Mouse (Mus musculus): ENCODE data around the gene Hic1.

Hic1 gene

DNA sequence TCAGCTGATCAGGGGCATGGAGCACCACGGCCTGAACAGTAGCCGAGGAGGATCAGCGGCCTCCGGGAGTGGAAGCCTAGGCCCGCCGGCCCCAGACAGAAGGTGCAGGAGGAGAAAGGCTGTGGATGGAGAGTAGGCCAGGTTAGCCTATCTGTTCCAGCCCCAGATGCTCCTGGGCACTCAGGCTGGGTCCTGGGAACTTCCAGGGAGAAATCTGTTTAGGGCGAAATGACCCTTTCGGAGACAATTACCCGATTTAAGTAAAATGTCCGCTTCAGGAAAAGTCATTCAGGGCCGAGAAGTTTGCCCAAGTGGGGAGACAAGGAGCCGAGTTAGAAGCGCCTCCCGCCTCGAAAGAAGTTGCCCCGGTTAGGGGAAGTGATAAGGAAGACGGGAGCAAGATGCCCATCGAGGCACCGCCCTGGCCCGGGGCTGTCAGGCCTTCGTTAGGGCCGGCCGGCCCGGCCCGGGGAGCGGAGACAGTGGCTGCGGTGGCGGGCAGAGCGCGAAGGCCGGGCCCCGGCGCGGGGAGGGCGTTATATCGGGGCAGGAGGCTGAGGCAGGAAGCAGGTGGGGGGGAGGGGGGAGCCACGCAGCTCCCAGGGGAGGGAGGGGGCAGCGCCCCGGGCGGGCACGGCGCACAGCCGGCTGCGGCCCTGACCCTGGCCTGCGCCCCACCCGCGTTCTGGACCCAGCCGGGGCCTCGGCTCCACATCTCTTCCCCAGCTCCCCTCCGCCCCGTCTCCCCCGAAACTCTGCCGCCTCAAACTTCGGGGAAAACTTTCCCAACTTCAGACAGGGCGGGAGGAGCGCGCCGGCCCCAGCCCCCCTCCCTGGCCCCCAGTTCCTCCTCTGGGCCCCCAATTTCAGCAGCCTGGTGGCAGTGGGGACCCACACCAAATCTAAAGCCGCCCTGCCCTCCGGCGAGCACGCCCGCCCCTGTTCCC is 1.4 kb downstream of the Hic1 start:
- no peak for DNase-seq (ENCODE audit: low spot score in 2 of 2)

GRCm38 (mm10) chr11:75166861-75167642 is 2.3 kb downstream of the Hic1 start:
- DNase-seq (ENCODE audit: low spot score in 2 of 2), result peak; percentile 15 to 51

DNA sequence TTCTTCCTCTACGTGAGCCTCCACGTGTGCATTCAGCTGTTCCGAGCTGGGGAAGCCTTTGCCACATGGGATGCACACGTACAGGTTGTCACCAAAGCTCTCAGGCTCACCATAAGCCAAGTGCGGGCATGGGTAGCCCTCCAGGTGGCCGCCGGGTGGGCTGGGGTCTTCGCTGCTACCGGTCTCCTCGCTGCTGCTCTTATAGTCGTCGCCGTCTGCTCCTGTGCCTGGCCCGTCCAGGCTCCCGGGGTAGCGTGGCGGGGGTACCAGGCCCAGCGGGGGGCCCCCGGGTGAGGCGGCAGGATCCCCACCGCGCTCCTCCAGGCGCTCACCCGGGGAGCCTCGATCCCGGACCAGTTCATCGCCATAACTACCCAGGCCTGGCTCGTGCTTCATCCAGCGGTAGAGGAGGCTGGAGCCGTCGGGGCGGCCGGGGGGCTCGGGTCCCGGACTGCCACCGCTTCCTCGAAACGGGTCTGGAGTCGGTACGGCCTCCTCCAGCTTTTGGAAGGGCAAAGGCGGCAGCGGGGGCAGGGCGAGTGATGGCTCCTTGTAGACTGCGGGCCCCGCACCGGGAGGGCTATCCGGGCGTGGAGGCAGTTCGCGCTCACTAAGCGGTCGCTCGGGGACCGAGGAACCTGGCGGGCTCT is 3.0 kb downstream of the Hic1 start:
- no peak for DNase-seq (ENCODE audit: low spot score in 2 of 2)

DNA sequence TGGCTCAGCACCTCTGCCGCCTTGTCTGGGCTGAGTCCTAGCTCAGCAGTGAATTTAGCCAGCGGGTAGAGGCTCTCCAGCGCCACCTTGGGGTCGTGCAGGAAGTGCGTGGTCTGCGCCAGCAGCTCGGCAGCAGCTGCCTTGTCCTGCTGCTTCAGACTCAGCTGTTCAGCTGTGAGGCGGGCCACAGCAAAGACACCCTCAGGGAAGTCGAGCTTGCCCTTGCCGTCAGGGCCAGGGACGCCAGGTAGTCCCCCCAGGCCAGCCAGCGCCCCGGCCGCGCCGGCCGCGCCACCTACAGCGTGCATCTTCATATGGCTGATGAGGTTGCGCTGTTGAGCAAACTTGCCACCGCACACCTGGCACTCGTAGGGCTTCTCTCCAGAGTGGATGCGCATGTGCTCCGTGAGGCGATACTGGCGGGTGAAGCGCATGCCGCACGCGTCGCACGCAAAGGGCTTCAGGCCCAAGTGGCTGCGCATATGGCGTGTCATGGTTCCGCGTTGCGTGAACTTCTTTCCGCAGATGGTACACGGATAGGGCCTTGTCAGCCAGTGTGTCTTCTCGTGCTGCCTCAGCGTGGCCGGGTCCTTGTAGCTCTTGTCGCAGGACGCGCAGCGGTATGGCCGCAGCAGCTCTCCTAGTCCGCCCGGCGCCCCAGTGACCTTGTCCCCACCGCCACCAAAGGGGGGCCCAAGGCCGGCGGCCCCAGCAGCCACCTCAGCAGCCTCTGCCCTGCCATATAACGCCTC is 3.7 kb downstream of the Hic1 start:
- DNase-seq (ENCODE audit: low spot score in 2 of 2), result peak; percentile 53 to 80

GRCm38 (mm10) chr11:75164750-75165149 is 4.6 kb downstream of the Hic1 start:
- no peak for DNase-seq (ENCODE audit: low spot score in 2 of 2)

- no peak for DNase-seq (ENCODE audit: low spot score in 2 of 2)
These were observed 5.3 kb downstream of the Hic1 start for GRCm38 (mm10) chr11:75164051-75164450.

DNA sequence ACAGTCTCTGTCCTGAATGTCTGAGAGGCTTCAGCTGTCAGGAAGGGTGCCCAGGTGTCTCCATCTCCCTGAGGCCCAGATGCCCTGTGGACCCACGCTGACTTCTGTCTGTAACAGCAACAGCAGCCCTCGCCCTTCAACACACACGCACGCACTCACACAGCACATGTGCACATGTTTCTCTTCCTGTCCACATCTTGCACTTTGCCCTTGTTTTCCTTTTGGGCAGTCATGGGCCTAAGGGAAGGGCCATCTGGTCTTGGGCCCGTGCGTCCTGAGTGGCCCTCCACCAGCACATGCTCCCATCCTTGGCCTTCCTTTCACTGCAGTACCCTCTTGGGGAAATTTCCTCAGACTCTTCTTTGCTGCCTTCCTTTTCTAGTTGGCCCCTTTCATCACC is 5.9 kb downstream of the Hic1 start:
- no peak for DNase-seq (ENCODE audit: low spot score in 2 of 2)

- no peak for DNase-seq (ENCODE audit: low spot score in 2 of 2)
These were observed 6.7 kb downstream of the Hic1 start for GRCm38 (mm10) chr11:75162591-75163080.

GRCm38 (mm10) chr11:75161417-75162008 is 7.8 kb downstream of the Hic1 start:
- no peak for DNase-seq (ENCODE audit: low spot score in 2 of 2)

DNA sequence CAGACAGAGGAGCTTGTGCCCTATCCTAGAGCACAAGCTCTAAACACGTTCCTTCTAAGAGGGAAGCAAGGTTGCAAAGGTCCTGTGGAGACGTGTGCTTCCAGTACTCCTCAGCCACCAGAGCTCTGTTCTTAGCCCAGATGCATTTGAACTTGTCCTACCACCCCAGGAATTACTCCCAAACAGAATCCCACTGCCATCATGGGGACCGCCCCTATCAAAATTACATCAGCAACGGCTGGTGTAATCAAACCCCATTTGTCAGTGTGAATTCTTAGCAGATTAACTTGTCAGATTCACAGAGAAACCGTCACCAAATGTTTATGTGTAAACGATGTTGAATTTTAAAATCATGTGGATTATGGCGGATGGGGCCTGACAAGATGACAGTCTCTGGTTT is 8.4 kb downstream of the Hic1 start:
- DNase-seq (ENCODE audit: low spot score in 2 of 2), result no peak

GRCm38 (mm10) chr11:75159564-75159963 is 9.8 kb downstream of the Hic1 start:
- DNase-seq (ENCODE audit: low spot score in 2 of 2), result peak in 1 of 2 experiments; percentile 40

- no peak for DNase-seq (ENCODE audit: low spot score in 2 of 2)
These were observed 10.9 kb downstream of the Hic1 start for GRCm38 (mm10) chr11:75158432-75158831.

- no peak for DNase-seq (ENCODE audit: low spot score in 2 of 2)
These were observed 11.4 kb downstream of the Hic1 start for GRCm38 (mm10) chr11:75157901-75158300.

- DNase-seq (ENCODE audit: low spot score in 2 of 2), result no peak
These were observed 12.3 kb downstream of the Hic1 start for GRCm38 (mm10) chr11:75157037-75157436.

DNA sequence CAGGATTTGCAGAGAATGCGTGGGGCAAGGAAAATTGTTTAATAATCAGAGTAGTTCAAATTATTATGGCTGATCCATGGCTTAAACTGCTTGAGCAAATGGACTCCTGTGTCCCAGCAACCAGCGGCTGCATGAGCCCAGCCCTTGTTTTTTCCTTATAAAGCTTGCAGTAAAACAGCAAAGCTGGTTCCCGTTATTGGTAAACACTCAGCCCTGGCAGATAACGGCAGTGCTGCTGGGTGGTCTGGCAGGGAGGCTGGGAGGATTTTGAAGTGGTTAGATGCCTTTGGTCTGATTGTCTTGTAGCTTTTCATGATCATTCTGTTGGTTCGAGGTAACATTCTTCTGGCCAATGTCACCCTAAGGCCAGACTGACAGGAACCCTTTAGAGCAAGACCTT is 12.9 kb downstream of the Hic1 start:
- DNase-seq (ENCODE audit: low spot score in 2 of 2), result no peak

- DNase-seq (ENCODE audit: low spot score in 2 of 2), result no peak
These were observed 13.3 kb downstream of the Hic1 start for GRCm38 (mm10) chr11:75155985-75156384.

- DNase-seq (ENCODE audit: low spot score in 2 of 2), result no peak
These were observed 15.2 kb downstream of the Hic1 start for GRCm38 (mm10) chr11:75154053-75154585.

DNA sequence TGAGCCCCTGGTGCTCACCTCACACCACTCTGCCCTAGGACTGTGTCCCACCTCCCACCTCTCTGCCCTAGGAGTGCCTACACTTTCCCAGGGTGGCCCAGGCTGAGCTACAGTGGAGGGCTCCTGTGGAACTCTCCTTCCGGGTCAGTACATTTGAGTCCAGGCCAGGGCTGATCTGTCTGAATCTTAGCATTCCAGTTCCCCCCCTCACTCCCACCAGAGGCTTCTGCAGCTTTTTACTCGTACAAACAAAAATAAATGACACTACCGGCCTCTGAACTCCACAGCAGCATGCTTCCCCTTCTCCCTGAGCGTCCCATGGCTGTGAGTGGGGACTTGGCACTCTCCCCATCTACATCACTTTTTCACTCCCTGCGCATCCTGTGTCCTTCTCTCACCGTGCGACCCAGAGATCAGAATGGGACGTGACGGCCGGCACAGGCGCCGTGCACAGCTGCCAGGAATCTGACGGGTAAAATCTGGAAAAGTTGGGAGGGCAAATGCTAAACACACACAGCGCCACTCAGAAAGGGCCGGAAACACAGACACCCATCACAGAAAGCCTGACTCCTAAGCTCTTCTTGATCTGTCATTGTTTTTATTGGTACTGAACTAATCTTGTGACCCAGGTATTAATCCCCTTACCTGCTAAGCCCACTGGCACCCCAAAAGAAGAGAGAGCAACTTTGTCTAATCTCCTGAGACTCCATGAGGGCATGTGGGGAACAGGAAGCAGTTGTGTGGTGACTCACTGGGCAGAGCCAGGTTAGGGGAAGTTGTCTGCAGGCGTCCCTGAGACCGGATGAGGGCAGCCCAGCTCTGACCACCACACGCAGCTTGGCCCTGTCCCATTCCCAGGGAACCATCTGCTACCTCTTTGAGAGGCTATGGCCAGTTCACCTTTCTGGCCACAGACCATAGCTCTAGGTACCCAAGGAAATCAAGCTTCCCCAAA is 16.4 kb downstream of the Hic1 start:
- DNase-seq (ENCODE audit: low spot score in 2 of 2), result no peak

DNA sequence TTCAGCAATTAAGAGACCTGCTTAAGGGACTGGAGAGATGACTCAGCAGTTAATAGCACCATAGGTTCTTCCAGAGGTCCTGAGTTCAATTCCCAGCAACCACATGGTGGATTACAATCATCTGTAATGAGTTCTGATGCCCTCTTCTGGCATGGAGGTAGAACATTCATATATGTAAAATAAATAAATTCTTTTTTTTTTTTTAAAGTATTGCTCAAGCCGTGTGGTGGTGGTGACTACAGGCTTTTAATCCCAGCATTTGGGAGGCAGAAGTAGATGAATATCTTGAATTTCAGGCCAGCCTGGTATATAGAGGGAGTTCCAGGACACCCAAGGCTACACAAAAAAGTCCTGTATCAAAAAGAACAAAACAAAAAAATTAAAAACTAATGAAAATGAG is 19.0 kb downstream of the Hic1 start:
- DNase-seq (ENCODE audit: low spot score in 2 of 2), result no peak

Measured in thymus, postnatal 10 days (tissue).